Mouse (Mus musculus) limb, embryonic 13.5 days (tissue): ENCODE results near the gene Ptpa. TPM values are rescaled to one million over a fixed set of nuclear protein-coding genes. Genes with fewer than 3 reads are reported as not detected.

ENCODE experiments used
- ATAC-seq: fragments of 200-750 bp; cut with Nextera tagmentation; 2 replicates; pipeline ENCODE4 v1.8.0; 2017; ENCODE audit warnings: low read depth, moderate number of reproducible peaks, moderate TSS enrichment; ENCODE audit not compliant: low FRiP score
- H3K27ac ChIP-seq: fragments of 300-500 bp; sonication (generic); 2 replicates; pipeline ENCODE4 v1.5.1; 2015; ENCODE audit warnings: inconsistent platforms, mild to moderate bottlenecking, moderate library complexity
- H3K27me3 ChIP-seq: fragments of 300-500 bp; sonication (generic); 2 replicates; pipeline ENCODE4 v1.6.1; 2015; ENCODE audit warnings: mild to moderate bottlenecking, inconsistent platforms
- H3K36me3 ChIP-seq: fragments of 300-500 bp; sonication (generic); 2 replicates; pipeline ENCODE4 v1.6.1; 2015; ENCODE audit warnings: inconsistent platforms, mild to moderate bottlenecking, moderate library complexity
- H3K4me1 ChIP-seq: fragments of 300-500 bp; sonication (generic); 2 replicates; pipeline ENCODE4 v1.6.1; 2015; ENCODE audit warnings: inconsistent platforms
- H3K4me2 ChIP-seq: fragments of 300-500 bp; sonication (generic); replicated peaks from 2 replicates; pipeline ENCODE4 v1.6.1; 2015; ENCODE audit warnings: inconsistent platforms, mild to moderate bottlenecking, moderate library complexity
- H3K4me3 ChIP-seq: fragments of 300-500 bp; sonication (generic); 2 replicates; pipeline ENCODE4 v1.5.1; 2015; ENCODE audit warnings: moderate library complexity, mild to moderate bottlenecking, inconsistent platforms
- H3K9ac ChIP-seq: fragments of 300-500 bp; sonication (generic); 2 replicates; pipeline ENCODE4 v1.6.1; 2015; ENCODE audit warnings: mild to moderate bottlenecking, inconsistent platforms
- H3K9me3 ChIP-seq: fragments of 300-500 bp; sonication (generic); 2 replicates; pipeline ENCODE4 v1.6.1; 2016; ENCODE audit warnings: inconsistent platforms
- WGBS: fragments of 180-500 bp; shearing (Covaris S2); methylation state at CpG from one replicate; pipeline ENCODE4 v1.1.7; 2015; 5-methylcytosine and 5-hydroxymethylcytosine counted together
- microRNA-seq: library from miRNA; unstranded; fragments of <30 nt; microRNA quantifications from one replicate; pipeline ENCODE4, GENCODE M21; 2016
- polyA plus RNA-seq: library from polyadenylated mRNA; unstranded; fragments of >200 nt; fragmentation: Nextera tagmentation; extraction: Ambion mirVana; gene quantifications from 2 replicates; pipeline ENCODE4 v1.2.1, GENCODE M21; 2015

The Ptpa gene
- polyA plus RNA-seq, 1 experiment from 2014 or later, result 150 TPM

DNA sequence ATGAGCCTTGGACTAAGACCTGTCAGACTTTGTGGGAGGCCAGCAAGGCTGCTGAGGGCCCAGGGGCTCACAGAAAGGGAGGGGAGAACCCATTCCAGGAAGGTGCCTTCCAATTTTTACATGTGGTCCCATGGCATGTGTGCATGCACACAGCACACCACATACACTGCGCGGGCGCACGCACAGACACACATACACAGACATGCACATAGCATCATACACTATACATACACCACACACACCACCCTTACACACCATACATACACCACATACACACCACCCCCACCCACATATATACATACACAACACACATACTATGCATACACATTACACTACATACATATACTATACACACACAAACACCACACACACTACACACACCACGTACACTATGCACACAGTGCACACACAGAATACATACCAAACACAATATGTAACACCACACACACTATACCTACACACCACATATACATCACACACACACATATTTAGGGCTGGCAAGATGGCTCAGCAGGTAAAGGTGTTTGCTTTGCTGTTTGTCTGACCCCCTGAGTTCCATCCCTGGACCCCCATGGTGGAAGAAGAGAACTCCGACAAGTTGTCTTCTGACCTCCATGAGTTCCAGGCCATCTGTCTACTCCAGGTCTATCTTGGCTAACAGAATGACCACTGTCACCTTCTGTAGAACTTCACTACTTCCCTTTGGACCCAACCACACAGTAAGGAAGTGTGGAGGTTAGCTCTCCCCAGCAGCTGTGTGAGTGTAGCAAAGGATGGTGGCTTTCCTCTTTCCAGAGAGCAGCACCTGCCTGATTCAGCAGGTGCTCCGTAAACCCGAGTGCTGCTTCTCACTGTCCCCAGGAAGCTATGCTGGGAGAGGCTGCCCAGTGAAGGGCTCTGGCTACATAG lies 79.4 kb downstream of the Ptpa start:
- 75% methylated on average over 8 of the region's 8 CpGs for WGBS
- peak; percentile 20; the same call in 1 of the 2 replicates for ATAC-seq
- Histone ChIP-seq H3K4me2 (peak overlapping the region; percentile 60), H3K36me3 (no peaks in the 10 kb centered on the region), H3K27ac (no peak overlapping the region), H3K9me3 (0 out of 2 replicates have a peak, but pooled peaks cover 4% of the 10 kb centered on the region), H3K4me1 (peaks cover 10% of the 10 kb centered on the region), H3K4me3 (peak overlapping the region; percentile 34; the same call in 1 of the 2 replicates), H3K27me3 (no peaks in the 10 kb centered on the region), H3K9ac (no peak overlapping the region)

DNA sequence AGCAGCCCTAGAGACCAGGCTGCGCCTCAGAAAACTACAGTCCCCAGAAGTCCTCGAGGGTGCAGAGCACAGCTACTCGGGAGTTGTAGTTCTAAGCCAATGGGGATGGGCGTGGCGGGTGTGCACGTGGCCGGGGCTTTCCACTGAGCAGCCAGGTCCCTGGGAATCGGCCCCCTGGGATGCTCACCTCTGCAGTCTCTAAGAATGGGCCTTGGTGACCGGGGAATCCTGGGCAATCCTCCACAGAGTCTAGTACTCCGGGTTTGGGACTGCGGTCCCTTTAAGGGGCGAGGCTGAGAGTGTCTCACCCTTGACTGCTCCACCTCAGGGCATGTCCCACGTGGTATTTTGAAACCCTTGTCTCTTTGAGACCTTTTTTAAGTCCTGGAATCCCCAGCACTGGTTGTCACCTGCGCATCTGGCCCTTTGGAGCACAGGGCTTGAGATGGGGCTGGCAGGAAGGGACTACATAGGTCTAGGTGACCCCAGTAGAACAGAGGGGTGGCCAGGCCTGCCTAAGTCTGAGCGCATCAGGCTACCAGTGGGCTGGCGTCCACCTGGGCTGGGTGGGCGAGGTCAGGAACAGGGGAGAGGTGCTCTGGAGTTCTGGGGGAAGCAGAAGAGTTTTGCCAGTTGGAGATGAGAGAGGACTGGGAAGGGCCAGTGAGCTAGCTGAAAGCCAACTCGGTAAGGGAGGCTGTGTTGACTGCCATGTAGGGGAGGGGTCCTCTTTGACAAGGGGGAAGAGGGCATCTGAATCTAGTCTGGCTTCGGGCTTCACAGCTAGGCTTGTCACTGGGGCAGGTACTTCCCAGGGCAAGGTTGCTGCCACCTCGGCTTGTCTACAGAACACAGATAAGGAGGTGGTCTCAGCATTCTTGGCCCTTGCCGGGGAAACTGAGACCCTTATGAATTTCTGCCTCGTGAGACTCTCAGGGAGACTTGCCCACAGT lies 80.3 kb downstream of the Ptpa start:
- Histone ChIP-seq H3K27ac (no peak overlapping the region), H3K9me3 (0 out of 2 replicates have a peak, but pooled peaks cover 4% of the 10 kb centered on the region), H3K36me3 (no peaks in the 10 kb centered on the region), H3K4me3 (peak overlapping the region; percentile 34), H3K27me3 (no peaks in the 10 kb centered on the region), H3K4me2 (peak overlapping the region; percentile 60), H3K4me1 (peaks cover 10% of the 10 kb centered on the region), H3K9ac (0 out of 2 replicates have a peak overlapping the region, but pooled peaks have one; percentile 31)
- ATAC-seq, result peak; percentile 92
- 25% methylated on average over 22 of the region's 22 CpGs for WGBS

Small RNA genes within 50 kb of the gene (microRNA-seq; reads per million reads assigned to microRNA genes)
- gene Gm47292, result not detected

Other genes starting within 250 kb of the Ptpa start
- gene Endog, start 244.5 kb upstream of the Ptpa start, polyA plus RNA-seq, result 17.2 and 19.2 TPM in 2 replicates
- 87.8 and 96.7 TPM in 2 replicates for gene Spout1, start 237.6 kb upstream of the Ptpa start, polyA plus RNA-seq
- gene Kyat1, start 210.2 kb upstream of the Ptpa start, polyA plus RNA-seq, result 7.8 and 8.1 TPM in 2 replicates
- gene Lrrc8a, start 178.3 kb upstream of the Ptpa start, polyA plus RNA-seq, result 49.1 and 51.6 TPM in 2 replicates
- 0.22 TPM in 1 of 2 replicates, not detected in the other for gene Gm28035, start 175.5 kb upstream of the Ptpa start, polyA plus RNA-seq
- gene Phyhd1, start 149.8 kb upstream of the Ptpa start, polyA plus RNA-seq, result 4.1 and 4.5 TPM in 2 replicates
- not detected in 2 replicates for gene Gm28038, start 135.0 kb upstream of the Ptpa start, polyA plus RNA-seq
- 30.8 and 32.0 TPM in 2 replicates for gene Dolk, start 129.7 kb upstream of the Ptpa start, polyA plus RNA-seq
- gene Nup188, start 129.6 kb upstream of the Ptpa start, polyA plus RNA-seq, result 33.7 and 41.2 TPM in 2 replicates
- 82.7 and 85.0 TPM in 2 replicates for gene Sh3glb2, start 56.7 kb upstream of the Ptpa start, polyA plus RNA-seq
- 24.3 and 26.6 TPM in 2 replicates for gene Miga2, start 51.8 kb upstream of the Ptpa start, polyA plus RNA-seq
- 33.1 and 33.5 TPM in 2 replicates for gene Dolpp1, start 23.8 kb upstream of the Ptpa start, polyA plus RNA-seq
- gene Crat, start 226 bp upstream of the Ptpa start, polyA plus RNA-seq, result 28.0 and 31.1 TPM in 2 replicates
- 2.9 and 3.0 TPM in 2 replicates for gene Ier5l, start 58.2 kb downstream of the Ptpa start, polyA plus RNA-seq
- 1.6 and 1.9 TPM in 2 replicates for gene Cstad, start 179.0 kb downstream of the Ptpa start, polyA plus RNA-seq